Mouse (Mus musculus) stomach, embryonic 14.5 days (tissue): ENCODE measurements around the gene Adamts9. TPM values are rescaled to one million over a fixed set of nuclear protein-coding genes. Genes with fewer than 3 reads are reported as not detected.

ENCODE experiments used
- ATAC-seq: fragments of 200-750 bp; cut with Nextera tagmentation; 2 replicates; pipeline ENCODE4 v1.8.0; 2017; ENCODE audit warnings: low read depth, moderate TSS enrichment; ENCODE audit not compliant: insufficient number of reproducible peaks, insufficient read depth, low FRiP score
- H3K27ac ChIP-seq: fragments of 300-500 bp; sonication (generic); 2 replicates; pipeline ENCODE4 v1.5.1; 2014; ENCODE audit warnings: mild to moderate bottlenecking, low read length, moderate library complexity, mixed read lengths
- H3K27me3 ChIP-seq: fragments of 300-500 bp; sonication (generic); 2 replicates; pipeline ENCODE4 v1.6.1; 2014; ENCODE audit warnings: low read length, control low read depth, mixed read lengths; ENCODE audit not compliant: control insufficient read depth, insufficient read depth
- H3K36me3 ChIP-seq: fragments of 300-500 bp; sonication (generic); 2 replicates; pipeline ENCODE4 v1.6.1; 2014; ENCODE audit warnings: mild to moderate bottlenecking, control low read depth, low read length, moderate library complexity, mixed read lengths; ENCODE audit not compliant: control insufficient read depth, insufficient read depth
- H3K4me1 ChIP-seq: fragments of 300-500 bp; sonication (generic); 2 replicates; pipeline ENCODE4 v1.6.1; 2014; ENCODE audit warnings: low read length, control low read depth, mixed read lengths; ENCODE audit not compliant: control insufficient read depth, insufficient read depth
- H3K4me2 ChIP-seq: fragments of 300-500 bp; sonication (generic); replicated peaks from 2 replicates; pipeline ENCODE4 v1.6.1; 2014; ENCODE audit warnings: low read depth, low read length, control low read depth
- H3K4me3 ChIP-seq: fragments of 300-500 bp; sonication (generic); 2 replicates; pipeline ENCODE4 v1.5.1; 2014; ENCODE audit warnings: low read depth, low read length, control low read depth
- H3K9ac ChIP-seq: fragments of 300-500 bp; sonication (generic); replicated peaks from 2 replicates; pipeline ENCODE4 v1.6.1; 2014; ENCODE audit warnings: low read depth, mild to moderate bottlenecking, control low read depth, low read length, moderate library complexity, mixed read lengths
- H3K9me3 ChIP-seq: fragments of 300-500 bp; sonication (generic); 2 replicates; pipeline ENCODE4 v1.6.1; 2016; ENCODE audit warnings: low read depth, low read length, control low read depth; ENCODE audit not compliant: control insufficient read depth
- WGBS: fragments of 180-500 bp; shearing (Covaris S2); extraction: QIAGEN DNeasy Blood & Tissue Kit; methylation state at CpG from one replicate; pipeline ENCODE4 v1.1.7; 2014; 5-methylcytosine and 5-hydroxymethylcytosine counted together
- polyA plus RNA-seq: library from polyadenylated mRNA; unstranded; fragments of >200 nt; fragmentation: Nextera tagmentation; extraction: Ambion mirVana; gene quantifications from 2 replicates; pipeline ENCODE4 v1.2.1, GENCODE M21; 2014

The Adamts9 gene
- polyA plus RNA-seq, 1 experiment from 2014 or later = 9.9 TPM

DNA sequence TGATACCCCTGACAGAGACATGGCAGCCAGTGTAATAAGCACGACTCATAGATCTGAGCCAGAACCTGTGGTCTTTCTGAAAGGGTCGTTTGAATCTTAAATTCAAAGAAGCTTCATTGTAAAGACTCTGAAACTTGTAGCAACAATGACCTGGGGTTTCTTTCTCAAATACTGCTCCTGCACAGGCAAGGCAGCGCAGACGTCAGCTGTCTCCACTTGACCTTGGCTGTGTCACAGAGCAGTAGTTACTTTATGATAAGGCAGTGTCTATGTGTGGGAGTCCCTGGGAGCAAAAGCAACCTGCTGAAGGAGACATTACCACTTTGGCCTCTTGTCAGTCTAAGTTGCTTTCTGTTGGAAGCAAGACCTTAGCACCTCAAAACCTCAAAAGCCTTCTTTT lies 96.7 kb downstream of the Adamts9 start:
- H3K9me3 ChIP-seq = no peaks in the 10 kb centered on the region
- H3K4me3 ChIP-seq = no peak overlapping the region
- H3K4me1 ChIP-seq = peaks cover 3% of the 10 kb centered on the region; the same call in 1 of the 2 replicates
- H3K9ac ChIP-seq = no peak overlapping the region
- H3K27me3 ChIP-seq = no peaks in the 10 kb centered on the region
- no peak overlapping the region for H3K27ac ChIP-seq
- H3K36me3 ChIP-seq = peaks cover 7% of the 10 kb centered on the region; the same call in 1 of the 2 replicates
- H3K4me2 ChIP-seq = no peak overlapping the region
- no peak for ATAC-seq
- 54% methylated on average over 4 of the region's 4 CpGs for WGBS

DNA sequence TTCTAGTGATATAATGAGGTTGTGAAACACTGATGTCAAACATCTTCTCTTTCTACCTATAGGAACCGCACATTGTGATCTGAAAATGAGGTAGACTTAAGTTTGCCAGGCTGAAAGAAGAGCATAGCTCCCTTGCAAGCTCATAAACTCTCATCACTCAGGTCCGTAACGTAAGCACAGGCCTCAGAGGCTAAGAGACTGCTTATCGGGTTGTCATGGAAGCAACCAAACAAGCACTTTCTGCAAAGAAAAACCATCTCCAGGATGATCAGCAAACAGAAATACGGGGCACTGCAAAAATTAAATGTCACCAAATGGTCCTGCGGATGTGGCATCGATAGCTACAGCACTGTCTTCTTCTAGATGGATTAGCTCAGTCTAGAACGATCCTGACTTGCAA lies 97.4 kb downstream of the Adamts9 start:
- H3K27me3 ChIP-seq = no peaks in the 10 kb centered on the region
- peaks cover 3% of the 10 kb centered on the region; the same call in 1 of the 2 replicates for H3K4me1 ChIP-seq
- 70% methylated on average over 8 of the region's 8 CpGs for whole genome bisulfite sequencing
- no peak overlapping the region for H3K27ac ChIP-seq
- no peak overlapping the region for H3K9ac ChIP-seq
- no peak for ATAC-seq
- H3K4me2 ChIP-seq = no peak overlapping the region
- H3K4me3 ChIP-seq = no peak overlapping the region
- H3K9me3 ChIP-seq = no peaks in the 10 kb centered on the region
- peaks cover 7% of the 10 kb centered on the region; the same call in 1 of the 2 replicates for H3K36me3 ChIP-seq

DNA sequence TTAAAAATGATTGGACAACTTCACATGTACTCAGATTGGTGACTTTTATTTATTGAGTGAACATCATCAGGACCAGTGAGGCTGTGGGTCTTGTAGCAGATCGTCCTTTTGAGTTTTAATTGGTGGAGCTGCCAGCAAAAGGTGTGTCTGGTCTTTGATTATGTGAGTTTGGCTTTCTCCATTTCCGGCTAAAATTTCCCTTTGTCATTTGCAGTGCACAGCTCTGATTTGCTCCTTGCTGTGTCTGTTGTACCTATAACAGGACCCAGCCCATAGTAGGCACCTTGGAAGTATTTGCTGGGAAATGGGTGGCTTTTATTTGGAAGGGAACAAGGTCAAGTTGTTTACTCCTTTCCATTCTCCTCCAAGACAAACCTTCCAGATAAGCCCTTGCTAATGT lies 99.8 kb downstream of the Adamts9 start:
- Histone ChIP-seq H3K4me3 (no peak overlapping the region), H3K9ac (no peak overlapping the region), H3K27ac (no peak overlapping the region), H3K4me1 (peaks cover 3% of the 10 kb centered on the region; the same call in 1 of the 2 replicates), H3K4me2 (no peak overlapping the region), H3K36me3 (no peaks in the 10 kb centered on the region), H3K27me3 (no peaks in the 10 kb centered on the region), H3K9me3 (no peaks in the 10 kb centered on the region)
- 86% methylated on average over 2 of the region's 2 CpGs for WGBS
- ATAC-seq = no peak

DNA sequence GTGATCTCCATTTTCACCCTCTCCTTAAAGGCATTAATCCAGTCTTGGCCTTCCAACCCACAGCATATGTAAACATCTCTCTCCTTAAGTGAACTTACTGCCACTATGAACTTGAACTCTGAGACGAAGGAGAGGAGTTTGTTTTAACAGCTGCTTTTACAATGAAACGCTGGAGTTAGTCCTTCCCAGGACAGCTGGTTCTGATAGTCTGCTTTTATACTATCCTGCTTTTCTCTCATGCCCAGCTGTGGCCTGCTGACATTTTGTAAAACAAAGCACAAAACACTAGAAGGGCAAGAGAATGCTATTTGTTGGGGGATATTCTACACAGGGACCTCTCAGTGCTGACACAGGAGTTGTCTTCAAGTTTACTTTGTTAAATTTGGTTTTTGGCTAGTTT lies 101.3 kb downstream of the Adamts9 start:
- 19% methylated on average over 2 of the region's 2 CpGs for WGBS
- ATAC-seq = no peak
- no peak overlapping the region for H3K4me3 ChIP-seq
- no peak overlapping the region for H3K27ac ChIP-seq
- no peaks in the 10 kb centered on the region for H3K9me3 ChIP-seq
- H3K4me1 ChIP-seq = peaks cover 3% of the 10 kb centered on the region; the same call in 1 of the 2 replicates
- no peak overlapping the region for H3K9ac ChIP-seq
- H3K4me2 ChIP-seq = no peak overlapping the region
- no peaks in the 10 kb centered on the region for H3K27me3 ChIP-seq
- H3K36me3 ChIP-seq = no peaks in the 10 kb centered on the region

DNA sequence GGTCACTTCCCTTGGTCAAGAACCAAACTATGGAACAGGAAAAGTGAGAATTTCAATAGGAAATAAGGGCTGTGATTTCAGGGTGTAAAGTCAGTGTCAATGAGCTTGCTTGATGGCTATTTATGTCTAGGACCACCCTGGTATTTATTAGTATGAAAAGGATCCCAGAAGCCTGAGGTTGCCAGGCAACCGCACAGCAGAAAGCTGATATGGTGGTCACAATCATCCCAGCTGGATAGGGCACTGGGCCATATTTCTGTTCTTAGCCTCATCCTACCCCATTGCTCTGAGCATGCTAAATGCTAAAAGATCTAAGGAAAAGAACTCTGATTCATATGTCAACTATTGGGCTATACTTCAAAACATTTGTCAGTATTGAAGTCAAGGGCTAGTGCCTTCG lies 112.2 kb downstream of the Adamts9 start:
- Histone ChIP-seq H3K9me3 (no peaks in the 10 kb centered on the region), H3K4me3 (no peak overlapping the region), H3K27me3 (no peaks in the 10 kb centered on the region), H3K4me1 (no peaks in the 10 kb centered on the region), H3K4me2 (no peak overlapping the region), H3K36me3 (no peaks in the 10 kb centered on the region), H3K9ac (no peak overlapping the region), H3K27ac (no peak overlapping the region)
- WGBS = 85% methylated on average over 2 of the region's 2 CpGs
- ATAC-seq = no peak

DNA sequence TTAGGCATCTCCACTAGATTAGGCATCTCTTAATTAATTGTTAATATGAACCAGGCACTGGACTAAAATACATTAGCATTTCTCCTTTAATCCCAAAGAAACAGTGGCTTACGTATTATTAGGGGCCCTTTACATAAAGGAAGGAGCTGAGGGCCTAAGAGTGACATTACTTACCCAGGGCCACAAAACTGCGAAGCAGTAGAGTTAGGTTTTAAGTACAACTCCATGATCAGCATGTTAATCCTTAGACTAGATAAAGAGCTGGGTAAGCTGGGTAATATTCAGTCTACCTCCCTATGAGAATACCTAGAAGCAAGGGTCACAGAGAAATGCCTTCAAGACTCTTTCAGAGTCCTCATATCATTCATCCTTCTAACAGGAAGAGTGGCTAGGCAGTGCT lies 114.1 kb downstream of the Adamts9 start:
- 90% methylated on average over 2 of the region's 2 CpGs for WGBS
- Histone ChIP-seq H3K27ac (no peak overlapping the region), H3K9ac (no peak overlapping the region), H3K4me2 (no peak overlapping the region), H3K4me3 (no peak overlapping the region), H3K27me3 (no peaks in the 10 kb centered on the region), H3K36me3 (no peaks in the 10 kb centered on the region), H3K9me3 (no peaks in the 10 kb centered on the region), H3K4me1 (no peaks in the 10 kb centered on the region)
- no peak for ATAC-seq

DNA sequence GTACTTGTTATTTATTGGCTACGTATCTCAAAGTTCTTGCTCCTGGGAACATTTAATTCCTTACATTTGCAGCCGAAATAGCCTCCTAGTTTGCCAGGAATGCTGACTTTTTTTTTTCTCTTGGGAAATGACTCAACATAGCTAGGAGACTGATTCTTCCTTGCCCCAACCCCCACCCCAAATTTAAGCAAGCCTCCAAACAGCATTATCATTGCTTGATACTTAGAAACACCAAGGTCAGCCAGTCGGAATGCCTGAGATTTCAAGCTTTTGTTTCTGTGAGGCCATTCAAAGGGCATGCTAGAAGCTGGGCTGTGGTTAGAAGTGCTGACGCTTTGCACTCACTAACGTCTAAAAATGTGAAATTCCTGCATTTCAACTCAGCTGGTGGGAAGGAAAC lies 115.9 kb downstream of the Adamts9 start:
- H3K9me3 ChIP-seq = no peaks in the 10 kb centered on the region
- H3K4me1 ChIP-seq = no peaks in the 10 kb centered on the region
- no peak overlapping the region for H3K4me2 ChIP-seq
- no peaks in the 10 kb centered on the region for H3K27me3 ChIP-seq
- no peak overlapping the region for H3K4me3 ChIP-seq
- no peak overlapping the region for H3K9ac ChIP-seq
- H3K36me3 ChIP-seq = peaks cover 5% of the 10 kb centered on the region; the same call in 1 of the 2 replicates
- 42% methylated on average over 5 of the region's 5 CpGs for WGBS
- no peak overlapping the region for H3K27ac ChIP-seq
- no peak for ATAC-seq

DNA sequence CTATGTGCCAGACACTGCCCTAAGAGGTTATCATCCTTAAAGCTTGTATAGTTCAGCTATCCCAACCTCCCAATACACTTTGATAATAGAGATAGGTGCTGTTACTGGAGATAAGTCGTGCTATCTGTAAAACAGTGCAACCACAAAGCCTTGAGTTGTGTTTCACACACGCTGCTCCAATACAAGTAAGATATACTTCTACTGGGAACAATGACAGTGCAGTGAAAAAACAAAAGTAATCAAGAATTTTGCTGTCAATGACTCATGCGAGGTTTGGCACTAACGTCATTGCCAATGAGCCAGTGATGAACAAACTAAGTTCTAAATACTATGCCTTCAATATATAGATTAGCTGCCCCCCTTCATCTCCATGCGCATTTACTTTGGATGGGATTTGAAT lies 116.7 kb downstream of the Adamts9 start:
- H3K36me3 ChIP-seq = peaks cover 5% of the 10 kb centered on the region; the same call in 1 of the 2 replicates
- no peak overlapping the region for H3K9ac ChIP-seq
- no peak overlapping the region for H3K4me2 ChIP-seq
- WGBS = 81% methylated on average over 5 of the region's 5 CpGs
- no peak overlapping the region for H3K27ac ChIP-seq
- no peaks in the 10 kb centered on the region for H3K27me3 ChIP-seq
- H3K9me3 ChIP-seq = no peaks in the 10 kb centered on the region
- no peak for ATAC-seq
- H3K4me3 ChIP-seq = no peak overlapping the region
- no peaks in the 10 kb centered on the region for H3K4me1 ChIP-seq

DNA sequence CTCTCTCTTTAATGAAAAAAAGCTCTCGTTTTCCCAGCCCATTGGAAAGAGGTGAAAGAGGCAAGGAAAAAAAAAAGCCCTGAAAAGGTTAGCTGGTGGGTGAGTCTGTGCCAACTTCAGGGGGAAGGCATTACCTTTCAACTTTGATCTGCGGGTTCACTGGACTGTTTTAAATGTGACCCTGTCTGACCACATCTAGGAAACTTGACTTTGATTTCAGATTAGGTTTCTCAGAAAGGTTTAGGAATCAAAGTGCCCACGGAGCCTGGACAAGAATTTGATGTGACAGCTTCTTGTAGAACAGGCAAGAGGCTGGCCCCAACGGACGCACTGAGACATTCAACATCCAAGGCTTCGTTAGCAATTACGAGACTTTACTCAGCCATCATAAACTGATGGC lies 119.3 kb downstream of the Adamts9 start:
- ATAC-seq = no peak
- Histone ChIP-seq H3K4me1 (no peaks in the 10 kb centered on the region), H3K4me3 (no peak overlapping the region), H3K4me2 (no peak overlapping the region), H3K9me3 (no peaks in the 10 kb centered on the region), H3K9ac (no peak overlapping the region), H3K36me3 (peaks cover 5% of the 10 kb centered on the region; the same call in 1 of the 2 replicates), H3K27me3 (no peaks in the 10 kb centered on the region), H3K27ac (no peak overlapping the region)
- WGBS = 83% methylated on average over 7 of the region's 7 CpGs
